Mouse (Mus musculus): ENCODE data around the gene Nfatc2ip. TPM values are rescaled to one million over a fixed set of nuclear protein-coding genes. Genes with fewer than 3 reads are reported as not detected.

The Nfatc2ip gene
- polyA plus RNA-seq, 1 experiment from 2014 or later, result 1.4 TPM

- no peak for ATAC-seq (replicated peaks; ENCODE audit: insufficient number of reproducible peaks, insufficient read depth, low FRiP score, low read depth)
- no peaks in the 10 kb centered on the region for H3K27me3 ChIP-seq
- H3K9me3 ChIP-seq (replicated peaks), result no peaks in the 10 kb centered on the region
- H3K36me3 ChIP-seq, result no peaks in the 10 kb centered on the region
- H3K27ac ChIP-seq, result peak overlapping the region; percentile 70
- H3K4me2 ChIP-seq, result no peak overlapping the region
- peaks cover 11% of the 10 kb centered on the region; the same call in 1 of the 2 replicates for H3K4me1 ChIP-seq (replicated peaks)
- WGBS, result 69% methylated on average over 8 of the region's 8 CpGs
- H3K9ac ChIP-seq, result no peak overlapping the region
- no peak overlapping the region for H3K4me3 ChIP-seq
Measured at GRCm38 (mm10) chr7:126339521-126339971, 57.0 kb downstream of the Nfatc2ip start.

- Histone ChIP-seq H3K4me3 (no peak overlapping the region), H3K9me3 (replicated peaks) (no peaks in the 10 kb centered on the region), H3K27me3 (no peaks in the 10 kb centered on the region), H3K9ac (no peak overlapping the region), H3K4me2 (no peak overlapping the region), H3K4me1 (replicated peaks) (peaks cover 11% of the 10 kb centered on the region; the same call in 1 of the 2 replicates), H3K36me3 (no peaks in the 10 kb centered on the region), H3K27ac (peak overlapping the region; percentile 35; the same call in 1 of the 2 replicates)
- no peak for ATAC-seq (replicated peaks; ENCODE audit: insufficient number of reproducible peaks, insufficient read depth, low FRiP score, low read depth)
- 65% methylated on average over 8 of the region's 8 CpGs for WGBS
Measured at GRCm38 (mm10) chr7:126338906-126339305, 57.6 kb downstream of the Nfatc2ip start.

DNA sequence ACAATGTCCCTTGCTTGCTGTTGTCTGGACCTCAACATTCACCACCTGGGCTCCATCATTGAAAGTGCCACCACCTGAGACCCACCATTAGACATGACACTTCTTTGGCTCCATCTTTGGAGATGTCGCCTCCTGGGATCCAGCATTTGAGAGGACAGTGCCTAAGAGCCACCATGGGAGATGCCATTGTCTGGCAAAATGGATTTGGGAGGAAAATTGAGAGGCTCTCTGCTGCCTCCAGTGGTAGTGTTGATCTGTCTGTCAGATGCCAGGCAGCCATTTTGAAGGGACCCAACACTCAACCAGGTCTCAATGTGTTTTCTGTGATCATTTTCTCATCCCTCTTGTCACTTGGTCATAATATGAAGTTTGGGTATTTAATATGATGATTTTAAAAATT is 61.0 kb downstream of the Nfatc2ip start:
- no peaks in the 10 kb centered on the region for H3K9me3 ChIP-seq (replicated peaks)
- no peak for ATAC-seq (replicated peaks; ENCODE audit: insufficient number of reproducible peaks, insufficient read depth, low FRiP score, low read depth)
- no peak overlapping the region for H3K27ac ChIP-seq
- H3K9ac ChIP-seq, result no peak overlapping the region
- no peak overlapping the region for H3K4me2 ChIP-seq
- H3K27me3 ChIP-seq, result no peaks in the 10 kb centered on the region
- H3K4me1 ChIP-seq (replicated peaks), result peaks cover 6% of the 10 kb centered on the region; the same call in 1 of the 2 replicates
- WGBS, result 82% methylated on average over 1 of the region's 1 CpGs
- no peaks in the 10 kb centered on the region for H3K36me3 ChIP-seq
- H3K4me3 ChIP-seq, result no peak overlapping the region

Small RNA genes within 50 kb of the gene (microRNA-seq; reads per million reads assigned to microRNA genes)
- gene Mir7058, result not detected

Other genes with a start within 250 kb of the Nfatc2ip start
- 21.9 and 35.4 TPM in 2 replicates for gene Xpo6, start 196.2 kb downstream of the Nfatc2ip start, polyA plus RNA-seq (2015; fragmentation: Nextera tagmentation; extraction: Ambion mirVana)
- gene Sbk1, start 124.1 kb downstream of the Nfatc2ip start, polyA plus RNA-seq (2015; fragmentation: Nextera tagmentation; extraction: Ambion mirVana), result 11.2 and 16.4 TPM in 2 replicates
- 4.3 and 22.6 TPM in 2 replicates for gene Lat, start 27.2 kb downstream of the Nfatc2ip start, polyA plus RNA-seq (2015; fragmentation: Nextera tagmentation; extraction: Ambion mirVana)
- gene Spns1, start 19.3 kb downstream of the Nfatc2ip start, polyA plus RNA-seq (2015; fragmentation: Nextera tagmentation; extraction: Ambion mirVana), result 36.0 and 46.3 TPM in 2 replicates
- 0.09 TPM in 1 of 2 replicates, not detected in the other for gene Cd19, start 18.2 kb upstream of the Nfatc2ip start, polyA plus RNA-seq (2015; fragmentation: Nextera tagmentation; extraction: Ambion mirVana)
- gene Rabep2, start 32.0 kb upstream of the Nfatc2ip start, polyA plus RNA-seq (2015; fragmentation: Nextera tagmentation; extraction: Ambion mirVana), result 16.3 and 22.8 TPM in 2 replicates
- gene Atp2a1, start 66.4 kb upstream of the Nfatc2ip start, polyA plus RNA-seq (2015; fragmentation: Nextera tagmentation; extraction: Ambion mirVana), result 0.72 and 1.8 TPM in 2 replicates
- 37.1 and 45.2 TPM in 2 replicates for gene Sh2b1, start 78.7 kb upstream of the Nfatc2ip start, polyA plus RNA-seq (2015; fragmentation: Nextera tagmentation; extraction: Ambion mirVana)
- gene Tufm, start 90.6 kb upstream of the Nfatc2ip start, polyA plus RNA-seq (2015; fragmentation: Nextera tagmentation; extraction: Ambion mirVana), result 170 and 182 TPM in 2 replicates
- gene Atxn2l, start 106.7 kb upstream of the Nfatc2ip start, polyA plus RNA-seq (2015; fragmentation: Nextera tagmentation; extraction: Ambion mirVana), result 31.0 and 42.0 TPM in 2 replicates
- gene Eif3c, start 169.7 kb upstream of the Nfatc2ip start, polyA plus RNA-seq (2015; fragmentation: Nextera tagmentation; extraction: Ambion mirVana), result 114 and 119 TPM in 2 replicates
- gene Apobr, start 188.2 kb upstream of the Nfatc2ip start, polyA plus RNA-seq (2015; fragmentation: Nextera tagmentation; extraction: Ambion mirVana), result 0.34 and 0.81 TPM in 2 replicates
- gene Cln3, start 189.1 kb upstream of the Nfatc2ip start, polyA plus RNA-seq (2015; fragmentation: Nextera tagmentation; extraction: Ambion mirVana), result 17.6 and 20.7 TPM in 2 replicates
- gene Il27, start 198.2 kb upstream of the Nfatc2ip start, polyA plus RNA-seq (2015; fragmentation: Nextera tagmentation; extraction: Ambion mirVana), result 0.13 and 0.23 TPM in 2 replicates
- gene Nupr1, start 234.1 kb upstream of the Nfatc2ip start, polyA plus RNA-seq (2015; fragmentation: Nextera tagmentation; extraction: Ambion mirVana), result 14.2 and 19.8 TPM in 2 replicates